Mouse (Mus musculus) stomach, postnatal 0 days (tissue): ENCODE measurements around the gene H60c. TPM values are rescaled to one million over a fixed set of nuclear protein-coding genes. Genes with fewer than 3 reads are reported as not detected.

Experiments used
- ATAC-seq: fragments of 200-750 bp; cut with Nextera tagmentation; 2 replicates; pipeline ENCODE4 v1.8.0; 2017; ENCODE audit not compliant: low FRiP score, low TSS enrichment
- DNase-seq: peaks from one replicate; pipeline ENCODE4 v3.0.0-alpha.2; 2016; ENCODE audit warnings: low spot score
- H3K27ac ChIP-seq: fragments of 300-500 bp; sonication (generic); replicated peaks from 2 replicates; pipeline ENCODE4 v1.5.1; 2014; ENCODE audit warnings: mild to moderate bottlenecking, control low read depth
- H3K27me3 ChIP-seq: fragments of 300-500 bp; sonication (generic); 2 replicates; pipeline ENCODE4 v1.6.1; 2014; ENCODE audit warnings: low read length; ENCODE audit not compliant: control insufficient read depth, insufficient read depth
- H3K36me3 ChIP-seq: fragments of 300-500 bp; sonication (generic); 2 replicates; pipeline ENCODE4 v1.6.1; 2014; ENCODE audit warnings: low read length, mixed read lengths; ENCODE audit not compliant: control insufficient read depth, insufficient read depth
- H3K4me1 ChIP-seq: fragments of 300-500 bp; sonication (generic); replicated peaks from 2 replicates; pipeline ENCODE4 v1.6.1; 2014; ENCODE audit warnings: antibody characterized with exemption; ENCODE audit not compliant: control insufficient read depth, insufficient read depth
- H3K4me2 ChIP-seq: fragments of 300-500 bp; sonication (generic); replicated peaks from 2 replicates; pipeline ENCODE4 v1.6.1; 2014; ENCODE audit warnings: low read depth, mild to moderate bottlenecking, control low read depth, moderate library complexity
- H3K4me3 ChIP-seq: fragments of 300-500 bp; sonication (generic); 2 replicates; pipeline ENCODE4 v1.5.1; 2014; ENCODE audit warnings: low read depth, low read length, control low read depth
- H3K9ac ChIP-seq: fragments of 300-500 bp; sonication (generic); 2 replicates; pipeline ENCODE4 v1.6.1; 2014; ENCODE audit warnings: mild to moderate bottlenecking, low read length, control low read depth, mixed read lengths
- H3K9me3 ChIP-seq: fragments of 300-500 bp; sonication (generic); 2 replicates; pipeline ENCODE4 v1.6.1; 2016; ENCODE audit warnings: low read length; ENCODE audit not compliant: control insufficient read depth
- CTCF ChIP-seq: IDR thresholded peaks from 2 replicates; pipeline ENCODE4 v1.5.1; 2016; ENCODE audit warnings: antibody characterized with exemption, low read depth, mild to moderate bottlenecking, moderate library complexity
- EP300 ChIP-seq: optimal IDR thresholded peaks from 2 replicates; pipeline ENCODE3; 2016; ENCODE audit warnings: antibody characterized with exemption
- WGBS: fragments of 180-500 bp; shearing (Covaris S2); extraction: QIAGEN DNeasy Blood & Tissue Kit; methylation state at CpG from one replicate; pipeline ENCODE4 v1.1.7; 2014; 5-methylcytosine and 5-hydroxymethylcytosine counted together
- polyA plus RNA-seq: library from polyadenylated mRNA; unstranded; fragments of >200 nt; fragmentation: Nextera tagmentation; extraction: Ambion mirVana; gene quantifications from 2 replicates; pipeline ENCODE4 v1.2.1, GENCODE M21; 2015

H60c gene
- polyA plus RNA-seq, result 3.1 and 5.7 TPM in 2 replicates

DNA sequence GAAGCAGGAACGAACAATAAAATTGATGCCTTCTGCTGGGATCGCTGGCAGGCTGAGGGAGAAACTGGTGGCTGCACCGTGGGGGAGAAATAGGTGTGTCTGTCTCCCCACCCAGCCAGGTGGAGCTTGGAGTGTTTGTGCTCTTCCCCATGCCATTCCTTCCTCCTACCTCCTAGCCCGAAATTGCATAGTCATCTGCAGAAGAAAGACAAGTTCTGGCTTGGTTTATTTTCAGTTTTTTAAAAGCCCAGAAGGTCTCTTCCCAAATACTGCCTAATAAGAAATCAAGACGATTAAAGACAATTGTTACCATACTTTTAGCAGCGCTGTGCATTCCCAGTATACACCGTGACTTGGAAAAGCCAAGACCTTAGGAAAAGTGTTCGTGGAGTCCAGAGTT, at the start of gene H60c:
Gene H60c (minus strand): TSS at position 101 of the 400 bp plus-strand sequence.
- no peak for DNase-seq
- H3K27me3 ChIP-seq, result no peaks in the 10 kb centered on the region
- H3K4me3 ChIP-seq, result no peak within 1 kb of the TSS
- H3K36me3 ChIP-seq, result no peaks in the 10 kb centered on the region
- 59% methylated on average over 8 of the region's 8 CpGs for WGBS
- no peaks in the 10 kb centered on the region for H3K4me1 ChIP-seq
- H3K9ac ChIP-seq, result no peak within 1 kb of the TSS
- TF ChIP-seq CTCF (no peak), EP300 (no peak)
- H3K4me2 ChIP-seq, result peak within 1 kb of the TSS; percentile 8; the same call in 1 of the 2 replicates
- no peaks in the 10 kb centered on the region for H3K9me3 ChIP-seq
- ATAC-seq, result no peak
- H3K27ac ChIP-seq, result no peak within 1 kb of the TSS

DNA sequence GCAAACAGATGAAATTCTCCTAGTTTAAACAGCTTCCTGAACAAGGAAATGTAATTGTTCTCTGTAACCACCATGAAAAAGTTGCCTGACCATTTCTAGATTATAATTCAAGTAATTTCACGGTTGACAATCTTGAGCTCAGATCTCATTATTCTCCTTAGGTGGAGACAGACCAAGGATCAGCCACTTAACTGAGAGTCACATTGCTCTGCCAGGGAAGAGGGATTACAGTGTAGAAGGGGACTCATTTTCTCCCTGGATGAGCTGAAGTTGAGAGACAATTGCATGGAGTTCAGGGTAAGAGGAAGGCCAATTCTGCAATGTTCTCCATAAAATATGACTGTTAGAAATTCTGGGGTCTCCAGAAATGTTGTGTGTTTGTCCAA, 41.2 kb upstream of the H60c start:
- Histone ChIP-seq H3K4me3 (no peak overlapping the region), H3K4me1 (no peaks in the 10 kb centered on the region), H3K27ac (no peak overlapping the region), H3K27me3 (no peaks in the 10 kb centered on the region), H3K4me2 (no peak overlapping the region), H3K9ac (no peak overlapping the region), H3K36me3 (no peaks in the 10 kb centered on the region), H3K9me3 (no peaks in the 10 kb centered on the region)
- DNase-seq (no peak), ATAC-seq (no peak)
- 78% methylated on average over 1 of the region's 1 CpGs for WGBS
- TF ChIP-seq CTCF, result no peak
- TF ChIP-seq EP300, result no peak

DNA sequence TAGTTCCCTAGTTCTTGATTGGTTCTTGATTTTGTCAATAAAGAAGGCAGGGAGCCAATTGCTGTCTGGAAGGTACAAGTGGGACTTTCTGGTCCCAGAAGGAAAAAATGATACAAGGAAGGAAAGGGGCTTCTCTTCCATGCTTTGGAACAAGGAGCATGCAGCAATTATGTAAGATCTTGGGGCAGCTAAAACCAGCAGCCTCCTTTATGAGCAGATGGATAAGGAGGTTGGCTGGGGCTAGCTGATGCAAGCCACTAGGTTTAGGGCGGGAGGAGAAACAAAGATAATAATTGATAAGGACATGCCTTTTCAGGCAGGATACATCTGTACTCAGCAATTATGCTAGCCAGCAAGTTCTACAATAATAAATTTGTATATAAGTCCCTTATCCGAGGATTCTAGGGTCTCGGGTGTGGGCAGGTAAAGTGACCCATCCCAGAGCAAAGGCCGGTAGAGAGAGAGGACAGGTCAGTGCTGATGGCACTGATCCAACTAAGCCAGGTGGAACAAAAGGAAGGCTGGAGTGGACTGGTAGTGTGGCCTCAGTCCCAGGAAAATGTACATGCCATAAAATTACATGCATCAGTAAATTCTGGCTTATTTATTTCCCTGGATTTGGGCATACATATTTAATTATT, 40.7 kb upstream of the H60c start:
- no peak for ATAC-seq
- WGBS, result 77% methylated on average over 4 of the region's 4 CpGs
- Histone ChIP-seq H3K9me3 (no peaks in the 10 kb centered on the region), H3K4me3 (no peak overlapping the region), H3K9ac (no peak overlapping the region), H3K4me1 (no peaks in the 10 kb centered on the region), H3K4me2 (no peak overlapping the region), H3K36me3 (no peaks in the 10 kb centered on the region), H3K27me3 (no peaks in the 10 kb centered on the region), H3K27ac (no peak overlapping the region)
- no peak for TF ChIP-seq EP300
- TF ChIP-seq CTCF, result no peak
- no peak for DNase-seq

DNA sequence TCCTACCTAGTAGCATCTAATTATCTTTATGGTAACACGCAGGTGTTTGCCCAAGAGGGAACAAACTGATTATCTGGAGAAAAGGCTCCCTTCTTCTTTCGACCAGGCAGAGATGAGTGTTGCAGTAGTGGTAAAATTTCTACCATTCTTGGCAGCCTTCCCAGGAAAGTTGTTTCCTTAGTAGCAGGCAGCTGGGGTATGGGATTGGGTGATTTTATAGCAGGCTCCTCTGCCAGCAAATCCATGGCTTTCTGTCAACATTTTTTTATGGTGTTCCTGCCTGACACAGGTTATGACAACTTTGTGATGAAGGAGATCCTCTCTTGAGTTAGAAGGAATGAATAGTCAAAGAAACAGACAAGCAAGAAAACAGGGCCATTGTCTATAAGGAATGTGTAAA, 40.2 kb upstream of the H60c start:
- Histone ChIP-seq H3K9ac (no peak overlapping the region), H3K4me1 (no peaks in the 10 kb centered on the region), H3K4me2 (no peak overlapping the region), H3K36me3 (no peaks in the 10 kb centered on the region), H3K4me3 (no peak overlapping the region), H3K9me3 (no peaks in the 10 kb centered on the region), H3K27me3 (no peaks in the 10 kb centered on the region), H3K27ac (no peak overlapping the region)
- no peak for ATAC-seq
- DNase-seq, result no peak
- no peak for TF ChIP-seq EP300
- TF ChIP-seq CTCF, result no peak
- WGBS, result 32% methylated on average over 2 of the region's 2 CpGs

DNA sequence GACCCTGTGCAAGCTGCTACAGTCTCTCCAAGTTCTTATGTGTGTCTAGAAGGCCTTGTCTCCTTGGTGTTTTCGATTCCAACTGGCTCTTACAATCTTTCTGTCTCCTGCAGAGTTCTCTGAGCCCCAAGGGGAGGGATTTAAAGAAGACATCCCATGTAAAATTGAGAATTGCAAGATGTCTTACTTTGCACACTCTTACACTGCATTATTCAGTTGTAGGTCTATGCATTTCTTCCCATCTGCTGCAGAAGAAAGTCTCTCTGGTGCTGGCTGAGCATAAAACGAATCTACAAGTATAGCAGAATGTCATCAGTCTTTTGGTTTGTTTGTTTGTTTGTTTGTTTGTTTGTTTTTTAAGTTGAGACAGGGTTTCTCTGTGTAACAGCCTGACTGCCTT, 26.4 kb upstream of the H60c start:
- ATAC-seq (no peak), DNase-seq (no peak)
- no peak overlapping the region for H3K4me3 ChIP-seq
- no peak overlapping the region for H3K9ac ChIP-seq
- H3K27me3 ChIP-seq, result no peaks in the 10 kb centered on the region
- H3K9me3 ChIP-seq, result no peaks in the 10 kb centered on the region
- no peaks in the 10 kb centered on the region for H3K4me1 ChIP-seq
- H3K36me3 ChIP-seq, result no peaks in the 10 kb centered on the region
- 55% methylated on average over 2 of the region's 2 CpGs for WGBS
- H3K4me2 ChIP-seq, result no peak overlapping the region
- no peak overlapping the region for H3K27ac ChIP-seq
- TF ChIP-seq CTCF, result no peak
- no peak for TF ChIP-seq EP300

DNA sequence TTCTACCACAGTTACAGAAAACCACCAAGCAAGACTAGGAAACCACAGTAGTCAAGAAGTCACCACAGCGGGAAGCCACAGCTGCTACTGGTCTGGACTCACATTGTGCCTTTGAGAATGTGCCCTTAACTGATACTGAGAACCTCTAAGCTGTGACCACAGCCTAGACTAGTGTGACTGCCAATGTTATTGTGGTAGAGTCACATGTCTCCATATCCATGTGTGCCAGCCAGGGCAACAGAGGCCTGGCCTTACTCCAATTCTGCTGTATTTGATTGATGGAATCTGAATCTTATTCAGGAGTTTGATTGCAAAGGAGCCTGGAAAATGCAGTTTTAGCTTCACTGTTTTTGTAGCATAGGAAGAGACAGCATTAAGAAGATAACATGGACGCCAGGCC, 13.5 kb upstream of the H60c start:
- TF ChIP-seq CTCF (no peak), EP300 (no peak)
- ATAC-seq (peak; percentile 80), DNase-seq (peak; percentile 33)
- Histone ChIP-seq H3K27ac (no peak overlapping the region), H3K4me1 (no peaks in the 10 kb centered on the region), H3K9ac (no peak overlapping the region), H3K4me3 (no peak overlapping the region), H3K4me2 (no peak overlapping the region), H3K9me3 (no peaks in the 10 kb centered on the region), H3K27me3 (no peaks in the 10 kb centered on the region), H3K36me3 (no peaks in the 10 kb centered on the region)
- 82% methylated on average over 2 of the region's 2 CpGs for WGBS
